Mouse (Mus musculus): ENCODE data around the gene Cdc37l1.
"Not testable (repeated sequence)": the region's sequence is repeated elsewhere in the genome, so short reads cannot be mapped to it uniquely, and the experiment has no call there.

The Cdc37l1 gene

GRCm38 (mm10) chr19:28990194-28990589, at the start of gene Cdc37l1:
Gene Cdc37l1, plus strand, starts transcription at chr19:28990352.
- DNase-seq (ENCODE audit: low spot score in 2 of 2) = peak; percentile 96 to 99

GRCm38 (mm10) chr19:28941271-28941670, 48.9 kb upstream of the Cdc37l1 start:
- no peak for DNase-seq (ENCODE audit: low spot score in 2 of 2)

- no peak for DNase-seq (ENCODE audit: low spot score in 2 of 2)
These were observed 43.4 kb upstream of the Cdc37l1 start for GRCm38 (mm10) chr19:28946782-28947181.

- no peak for DNase-seq (ENCODE audit: low spot score in 2 of 2)
These were observed 42.8 kb upstream of the Cdc37l1 start for GRCm38 (mm10) chr19:28947311-28947710.

GRCm38 (mm10) chr19:28951251-28951650, 38.9 kb upstream of the Cdc37l1 start:
- DNase-seq (ENCODE audit: low spot score in 2 of 2) = no peak

GRCm38 (mm10) chr19:28963113-28963512, 27.0 kb upstream of the Cdc37l1 start:
- no peak for DNase-seq (ENCODE audit: low spot score in 2 of 2)

- DNase-seq (ENCODE audit: low spot score in 2 of 2) = no peak
These were observed 26.7 kb upstream of the Cdc37l1 start for GRCm38 (mm10) chr19:28963513-28963841.

- DNase-seq (ENCODE audit: low spot score in 2 of 2) = peak; percentile 73 to 81
These were observed 26.2 kb upstream of the Cdc37l1 start, which contains the start of gene Plpp6 for GRCm38 (mm10) chr19:28963842-28964551. Gene Plpp6, plus strand, starts transcription at chr19:28963953.

- DNase-seq (ENCODE audit: low spot score in 2 of 2) = no peak
These were observed 25.6 kb upstream of the Cdc37l1 start for GRCm38 (mm10) chr19:28964552-28964903.

- no peak for DNase-seq (ENCODE audit: low spot score in 2 of 2)
These were observed 22.5 kb upstream of the Cdc37l1 start, which contains the start of gene 4430402I18Rik for GRCm38 (mm10) chr19:28967652-28968051. Gene 4430402I18Rik, minus strand, starts transcription at chr19:28967800.

- no peak for DNase-seq (ENCODE audit: low spot score in 2 of 2)
These were observed 22.0 kb upstream of the Cdc37l1 start for GRCm38 (mm10) chr19:28968178-28968577.

GRCm38 (mm10) chr19:28969231-28969630, 20.9 kb upstream of the Cdc37l1 start:
- DNase-seq (ENCODE audit: low spot score in 2 of 2) = no peak

- DNase-seq (ENCODE audit: low spot score in 2 of 2) = no peak
These were observed 19.9 kb upstream of the Cdc37l1 start for GRCm38 (mm10) chr19:28970251-28970650.

GRCm38 (mm10) chr19:28974862-28975611, 15.1 kb upstream of the Cdc37l1 start:
- DNase-seq (ENCODE audit: low spot score in 2 of 2) = peak; percentile 57 to 73

GRCm38 (mm10) chr19:28982617-28983016, 7.5 kb upstream of the Cdc37l1 start:
- no peak for DNase-seq (ENCODE audit: low spot score in 2 of 2)

GRCm38 (mm10) chr19:28989515-28989914, 637 bp upstream of the Cdc37l1 start:
- DNase-seq (ENCODE audit: low spot score in 2 of 2) = no peak

- DNase-seq (ENCODE audit: low spot score in 2 of 2) = no peak
These were observed 554 bp downstream of the Cdc37l1 start for GRCm38 (mm10) chr19:28990590-28991221.

- DNase-seq (ENCODE audit: low spot score in 2 of 2) = no peak
These were observed 1.2 kb downstream of the Cdc37l1 start for GRCm38 (mm10) chr19:28991391-28991790.

GRCm38 (mm10) chr19:28994870-28995269, 4.7 kb downstream of the Cdc37l1 start:
- DNase-seq (ENCODE audit: low spot score in 2 of 2) = no peak

GRCm38 (mm10) chr19:28995366-28995765, 5.2 kb downstream of the Cdc37l1 start:
- no peak for DNase-seq (ENCODE audit: low spot score in 2 of 2)

GRCm38 (mm10) chr19:28997976-28998630, 8.0 kb downstream of the Cdc37l1 start:
- no peak for DNase-seq (ENCODE audit: low spot score in 2 of 2)

- DNase-seq (ENCODE audit: low spot score in 2 of 2) = not testable (repeated sequence)
These were observed 10.2 kb downstream of the Cdc37l1 start for GRCm38 (mm10) chr19:29000321-29000720.

All from urinary bladder, postnatal 4 days (tissue).